Mouse (Mus musculus) urinary bladder, postnatal 36 days (tissue): ENCODE measurements at regions not wholly inside any gene's neighbourhood (a gene's known extent, or its start where the extent isn't known, plus 50 kb on each side); places are given as distances from the start of the nearest gene placed in this dataset.
A peak's percentile ranks its signal among the peaks of the same experiment; 100 is the strongest.

ENCODE experiments used
- DNase-seq, 2 experiments: peaks; one replicate each; pipeline ENCODE4 v3.0.0; 2022; ENCODE audit warnings: low spot score in 2 of 2, mixed read lengths in 1 of 2

GRCm38 (mm10) chr11:27280791-27281190 is 687.0 kb upstream of the Vrk2 start:
- no peak for DNase-seq

GRCm38 (mm10) chr11:27264253-27264652 is 670.5 kb upstream of the Vrk2 start:
- DNase-seq = peak in 1 of 2 experiments; percentile 5

DNA sequence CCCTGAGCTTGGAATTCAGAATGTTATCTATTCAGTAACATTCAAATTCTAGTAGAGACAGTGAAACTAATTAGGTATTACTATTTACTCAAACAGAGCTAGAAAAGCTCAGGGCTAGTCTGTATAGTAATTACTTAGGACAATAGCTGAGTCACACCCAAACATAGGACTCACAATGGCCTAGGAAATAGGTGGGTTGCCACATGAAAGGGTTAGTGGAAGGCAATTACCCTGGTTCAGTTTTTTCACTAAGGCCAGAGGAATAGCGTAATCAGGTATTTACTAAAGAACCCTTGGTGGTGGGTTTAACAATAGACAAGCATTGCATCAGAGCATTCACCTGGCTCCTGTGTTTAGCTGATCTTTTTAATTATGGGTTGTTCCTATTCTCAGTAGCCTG is 664.7 kb upstream of the Vrk2 start:
- no peak for DNase-seq

DNA sequence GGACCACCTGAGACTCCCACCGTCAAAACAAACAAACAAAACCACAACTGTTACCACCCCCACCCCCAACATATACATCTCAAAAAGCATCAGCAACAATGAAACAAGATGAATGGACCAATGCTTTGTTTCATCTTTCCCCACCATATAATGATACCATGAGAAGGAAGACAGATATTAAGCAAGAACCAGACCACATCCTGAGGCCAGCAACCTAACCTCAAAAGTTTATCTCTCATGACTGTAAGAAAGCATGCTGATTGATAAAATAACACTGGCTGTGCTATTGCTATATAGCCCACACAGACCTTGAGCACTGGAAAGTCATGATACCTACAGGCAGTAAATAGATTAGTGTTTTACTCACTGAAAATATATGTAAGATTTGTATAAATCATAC is 642.1 kb upstream of the Vrk2 start:
- no peak for DNase-seq

GRCm38 (mm10) chr11:27226454-27226853 is 632.7 kb upstream of the Vrk2 start:
- DNase-seq = no peak

DNA sequence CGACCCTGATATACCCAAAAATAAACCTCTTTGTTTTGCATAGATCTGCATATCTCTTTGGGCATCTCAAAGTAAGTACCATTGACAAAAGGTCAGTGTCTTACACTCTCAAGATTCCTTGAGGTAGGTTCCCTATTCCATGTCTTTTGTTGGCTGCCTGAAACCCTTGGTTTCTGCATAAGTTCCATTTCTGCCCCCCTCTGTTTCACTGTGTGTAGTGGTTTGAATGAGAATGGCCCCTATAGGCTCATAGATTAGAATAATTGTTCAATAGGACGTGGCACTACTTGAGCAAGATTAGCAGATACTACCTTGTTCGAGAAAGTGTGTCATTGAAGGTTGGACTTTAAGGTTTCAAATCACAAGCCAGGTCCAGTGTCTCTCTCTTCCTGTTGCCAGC is 628.6 kb upstream of the Vrk2 start:
- no peak for DNase-seq

GRCm38 (mm10) chr11:27221956-27222355 is 628.2 kb upstream of the Vrk2 start:
- no peak for DNase-seq

- no peak for DNase-seq
Measured at GRCm38 (mm10) chr11:27219715-27220699, 626.2 kb upstream of the Vrk2 start.

DNA sequence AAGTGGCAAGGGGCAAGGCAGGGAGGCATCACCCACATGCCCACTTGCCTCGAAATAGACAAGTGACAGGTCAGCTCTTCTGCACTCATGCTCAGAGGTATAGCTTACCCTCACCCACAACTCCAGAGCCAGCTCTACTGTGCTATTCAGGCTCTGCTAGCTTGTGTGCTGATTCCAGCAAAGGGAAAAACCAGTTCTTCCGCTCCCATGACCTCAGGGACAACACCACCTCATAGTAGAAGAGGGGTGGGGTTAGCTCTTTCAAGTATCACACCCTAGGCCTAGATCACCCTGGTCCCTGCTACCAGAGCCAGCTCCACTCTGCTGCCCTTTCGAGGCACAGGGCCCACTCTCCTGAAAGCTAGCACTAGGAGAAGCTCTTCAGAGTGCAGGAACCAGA is 622.0 kb upstream of the Vrk2 start:
- peak; percentile 6 to 8 for DNase-seq

DNA sequence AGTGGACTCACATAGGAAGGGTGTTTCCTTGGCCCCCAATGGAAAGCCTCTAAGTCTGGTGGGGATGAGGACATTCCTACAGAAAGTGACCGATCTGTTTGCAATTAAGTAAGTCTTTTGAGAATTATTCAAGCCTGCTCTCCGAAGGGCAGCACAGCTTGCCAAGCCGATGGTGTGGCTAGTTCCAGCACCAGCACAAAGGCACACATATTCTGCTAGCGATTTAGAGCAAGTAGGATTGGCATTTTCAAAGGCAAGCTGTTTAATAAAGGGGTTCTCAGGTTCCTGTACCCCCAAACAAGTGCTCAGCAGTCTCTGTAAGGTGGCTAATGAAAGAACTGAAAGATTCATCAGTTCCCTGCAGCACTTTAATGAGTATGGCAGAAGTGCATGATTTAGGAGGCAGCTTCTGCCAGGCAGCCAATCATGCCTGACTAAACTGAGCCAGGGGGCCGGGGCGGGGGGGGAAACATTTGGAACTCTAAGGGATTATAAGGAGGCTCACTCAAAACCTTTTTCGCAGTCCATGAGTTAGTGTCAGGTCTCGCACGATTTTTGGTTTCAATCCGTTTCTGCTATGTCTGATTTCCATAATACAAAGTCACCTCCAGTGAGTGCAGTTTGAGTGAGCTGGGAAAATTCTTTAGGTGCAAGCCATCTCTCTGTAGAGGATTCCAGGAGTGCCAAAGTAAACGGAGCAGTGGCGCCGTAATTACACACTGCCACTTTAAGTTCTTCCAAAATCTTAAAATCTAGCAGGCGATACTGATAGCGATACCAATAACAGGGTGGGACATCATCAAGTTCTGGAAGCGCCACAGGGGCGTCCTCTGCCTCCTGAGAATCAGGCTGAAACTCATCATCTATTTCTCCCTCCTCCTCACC is 609.8 kb upstream of the Vrk2 start:
- DNase-seq = no peak

DNA sequence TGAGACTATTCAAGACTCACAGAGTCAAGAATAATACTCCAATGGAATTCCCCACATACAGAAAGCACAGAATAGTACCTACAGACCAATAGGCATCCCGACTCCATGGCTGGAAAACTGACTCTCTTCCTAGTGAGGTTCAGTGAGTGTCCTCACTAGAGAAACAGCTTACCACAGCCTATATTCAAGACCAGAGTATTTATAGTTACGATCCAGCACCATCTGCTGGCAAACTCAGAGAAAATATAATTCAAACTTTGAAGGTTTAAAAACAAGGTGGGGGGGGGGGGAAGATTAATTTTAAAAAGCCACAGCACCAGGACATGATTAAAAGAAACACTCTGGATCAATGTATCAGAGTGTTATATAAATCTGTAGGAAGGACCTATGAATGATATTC is 590.2 kb upstream of the Vrk2 start:
- DNase-seq = no peak

DNA sequence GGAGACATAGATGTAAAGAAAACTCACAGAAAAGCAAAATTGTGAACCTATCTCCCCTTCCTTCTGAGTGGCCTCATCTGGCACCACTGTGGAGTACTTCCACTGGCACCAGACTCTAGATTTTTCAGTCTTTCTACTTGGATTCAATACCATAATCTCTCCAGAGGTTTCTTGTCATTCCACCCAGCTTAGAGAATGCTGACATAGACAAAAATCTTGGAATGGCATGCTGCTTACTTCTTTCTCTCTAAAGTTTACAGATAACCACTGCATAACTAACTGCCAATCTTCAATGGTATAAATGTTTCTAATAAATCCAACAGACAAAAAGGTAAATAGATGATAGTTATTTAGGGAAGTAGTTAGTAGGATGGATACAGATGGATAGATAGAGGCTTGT is 589.6 kb upstream of the Vrk2 start:
- no peak for DNase-seq

GRCm38 (mm10) chr11:27160411-27160810 is 566.6 kb upstream of the Vrk2 start:
- no peak for DNase-seq
